ENCODE assay signal across 23 mouse cellular contexts in genomic region chrX:140555423-140555822, GRCm38 (mm10).
"Had no signal": no experiment of that assay in that cellular context is flagged by ENCODE, and none has a peak within 500 bp of the region (broad histone marks: within the 10 kb centered on the region; RNA-seq: fewer than 3 reads in every experiment).

No protein-coding gene starts in this region.

- H3K27ac ChIP-seq: kidney, postnatal 0 days; layer of hippocampus, adult 2 months; limb, embryonic 10.5 days; limb, embryonic 13.5 days; liver, embryonic 14.5 days; macrophage; midbrain, embryonic 12.5 days; midbrain, embryonic 15.5 days; neural tube, embryonic 12.5 days; neural tube, embryonic 15.5 days; stomach, postnatal 0 days had no signal

- H3K9me3 ChIP-seq: limb, embryonic 10.5 days; limb, embryonic 13.5 days; midbrain, embryonic 12.5 days; midbrain, embryonic 15.5 days; neural tube, embryonic 12.5 days; neural tube, embryonic 15.5 days had no signal

- ATAC-seq: liver, postnatal 0 days; lung, postnatal 0 days; midbrain, embryonic 15.5 days had no signal

- H3K4me3 ChIP-seq: layer of hippocampus, adult 2 months; limb, embryonic 10.5 days; limb, embryonic 13.5 days; midbrain, embryonic 12.5 days; midbrain, embryonic 15.5 days; neural tube, embryonic 12.5 days; neural tube, embryonic 15.5 days had no signal

- DNase-seq: kidney, postnatal 25 days; layer of hippocampus, adult 9-11 months; liver; liver, postnatal 0 days; lung, embryonic 14.5 days; right cerebral cortex, adult 18-20 months; right cerebral cortex, postnatal 14 days; right cerebral cortex, postnatal 4 days; thymus, adult 2 months; thymus, postnatal 14 days; thymus, postnatal 4 days had no signal

- H3K36me3 ChIP-seq: limb, embryonic 10.5 days; limb, embryonic 13.5 days; midbrain, embryonic 12.5 days; midbrain, embryonic 15.5 days; neural tube, embryonic 12.5 days; neural tube, embryonic 15.5 days had no signal

- H3K9ac ChIP-seq: limb, embryonic 13.5 days; liver, embryonic 14.5 days; liver, postnatal 0 days; lung, embryonic 14.5 days; midbrain, embryonic 12.5 days; midbrain, embryonic 15.5 days; neural tube, embryonic 12.5 days; neural tube, embryonic 15.5 days had no signal

- H3K4me1 ChIP-seq: limb, embryonic 10.5 days; limb, embryonic 13.5 days; midbrain, embryonic 12.5 days; midbrain, embryonic 15.5 days; neural tube, embryonic 12.5 days; neural tube, embryonic 15.5 days had no signal

- H3K4me2 ChIP-seq: limb, embryonic 13.5 days; lung, embryonic 14.5 days; midbrain, embryonic 12.5 days; midbrain, embryonic 15.5 days; neural tube, embryonic 12.5 days; neural tube, embryonic 15.5 days had no signal
